Mouse (Mus musculus): ENCODE results near the gene Ugt1a10.
"Not testable (repeated sequence)": the region's sequence is repeated elsewhere in the genome, so short reads cannot be mapped to it uniquely, and the experiment has no call there.

DNA sequence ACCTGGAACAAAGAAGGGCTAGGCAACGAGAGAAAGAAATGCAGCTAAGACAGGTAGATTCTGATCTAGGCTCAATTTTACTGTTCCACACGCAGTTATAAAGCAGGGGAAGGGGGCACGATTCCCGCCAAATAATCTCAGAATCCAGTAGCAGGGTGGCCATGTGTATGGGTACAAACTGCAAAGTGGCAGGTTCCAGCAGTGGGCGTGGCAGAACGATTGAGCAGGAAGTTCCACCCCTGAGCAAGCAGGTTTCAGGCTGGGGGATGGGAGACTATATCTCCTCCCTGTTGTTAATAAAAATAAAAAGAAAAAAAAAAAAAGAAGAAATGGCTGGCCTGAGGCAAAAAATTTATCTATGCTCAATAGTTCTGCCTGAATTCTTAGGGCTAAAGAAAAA lies 57.6 kb downstream of the Ugt1a10 start:
- not testable (repeated sequence) for TF ChIP-seq GATA1 (IDR thresholded peaks at IDR 0.05; ENCODE audit: borderline replicate concordance, low read length); FLI1 (IDR thresholded peaks at IDR 0.05; ENCODE audit: low read length)

Data from megakaryocyte, embryonic 14.5 days (primary cell).